Mouse (Mus musculus) megakaryocyte, embryonic 14.5 days (primary cell): ENCODE results near the gene Eif2s1.

Experiments used
- FLI1 ChIP-seq: IDR thresholded peaks from 2 replicates; pipeline ENCODE4 v1.6.1; 2012; ENCODE audit warnings: low read length, inconsistent platforms, mixed read lengths
- GATA1 ChIP-seq: IDR thresholded peaks from 3 replicates; pipeline ENCODE4 v1.6.1; 2012; ENCODE audit warnings: mixed read lengths, low read length, inconsistent platforms, borderline replicate concordance

DNA sequence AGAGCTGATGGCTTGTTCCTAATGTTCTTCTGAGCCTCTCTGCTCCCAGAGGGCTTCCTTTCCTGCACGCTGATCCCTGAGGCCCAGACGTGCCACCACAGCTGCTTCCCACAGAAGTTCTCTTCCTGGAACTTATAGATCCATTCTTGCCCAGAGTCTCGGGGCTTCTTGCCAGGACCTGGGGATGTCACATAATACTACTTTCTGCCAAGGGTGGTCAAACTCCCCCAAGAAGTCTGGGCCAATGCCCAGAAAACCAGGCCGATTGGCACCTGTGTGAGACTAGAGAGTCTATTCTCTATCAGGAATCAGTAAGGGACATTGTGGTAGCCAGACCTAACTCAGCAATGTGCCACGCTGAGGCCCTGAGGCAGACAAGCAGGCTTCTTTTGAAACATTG, 65.7 kb downstream of the Eif2s1 start:
- TF ChIP-seq GATA1 (no peak), FLI1 (no peak)
